Mouse (Mus musculus) E14TG2a.4 (cell line): ENCODE data around the gene Fdxr.

ENCODE experiments used
- H3K27me3 ChIP-seq: 2 replicates; pipeline ENCODE4 v1.6.1; 2014; ENCODE audit warnings: low read length, control low read depth; ENCODE audit not compliant: insufficient read depth
- H3K36me3 ChIP-seq: 2 replicates; pipeline ENCODE4 v1.6.1; 2014; ENCODE audit warnings: low read length, control low read depth; ENCODE audit not compliant: insufficient read depth
- H3K4me1 ChIP-seq: replicated peaks from 2 replicates; pipeline ENCODE4 v1.6.1; 2014; ENCODE audit warnings: low read depth, low read length, control low read depth
- H3K4me3 ChIP-seq: replicated peaks from 2 replicates; pipeline ENCODE4 v1.5.1; 2014; ENCODE audit warnings: mild to moderate bottlenecking, low read length
- H3K9me3 ChIP-seq: 2 replicates; pipeline ENCODE4 v1.6.1; 2014; ENCODE audit warnings: low read length, control low read depth
- CTCF ChIP-seq: conservative IDR thresholded peaks from 2 replicates; pipeline ENCODE4 v1.5.1; 2014; ENCODE audit warnings: low read length
- NANOG ChIP-seq: IDR thresholded peaks from 2 replicates; pipeline ENCODE4 v1.6.1; 2014; ENCODE audit warnings: borderline replicate concordance, low read length, mixed read lengths
- POU5F1 ChIP-seq: IDR thresholded peaks from 2 replicates; pipeline ENCODE4 v1.6.1; 2014; ENCODE audit warnings: low read length, borderline replicate concordance

Fdxr gene

GRCm38 (mm10) chr11:115232889-115233288 is 44.0 kb downstream of the Fdxr start:
- Histone ChIP-seq H3K9me3 (no peaks in the 10 kb centered on the region), H3K4me3 (no peak overlapping the region)

GRCm38 (mm10) chr11:115231924-115232323 is 44.9 kb downstream of the Fdxr start:
- H3K4me1 ChIP-seq: peaks cover 79% of the 10 kb centered on the region
- 0 out of 2 replicates have a peak overlapping the region, but pooled peaks have one; percentile 17 for H3K4me3 ChIP-seq
- TF ChIP-seq NANOG (no peak), CTCF (no peak), POU5F1 (no peak)
- 0 out of 2 replicates have a peak, but pooled peaks cover 3% of the 10 kb centered on the region for H3K27me3 ChIP-seq
- H3K36me3 ChIP-seq: peaks cover 8% of the 10 kb centered on the region; the same call in 1 of the 2 replicates
- no peaks in the 10 kb centered on the region for H3K9me3 ChIP-seq

More at GRCm38 (mm10) chr11:115232889-115233288, 44.0 kb downstream of the Fdxr start:
- H3K36me3 ChIP-seq: peaks cover 13% of the 10 kb centered on the region; the same call in 1 of the 2 replicates
- H3K4me1 ChIP-seq: peaks cover 78% of the 10 kb centered on the region
- 0 out of 2 replicates have a peak, but pooled peaks cover 3% of the 10 kb centered on the region for H3K27me3 ChIP-seq
- TF ChIP-seq NANOG (no peak), CTCF (no peak), POU5F1 (no peak)

GRCm38 (mm10) chr11:115231168-115231915 is 45.5 kb downstream of the Fdxr start:
- H3K4me1 ChIP-seq: peaks cover 79% of the 10 kb centered on the region

GRCm38 (mm10) chr11:115229021-115229930 is 47.6 kb downstream of the Fdxr start:
- no peak for TF ChIP-seq CTCF
- no peak for TF ChIP-seq NANOG
- no peak for TF ChIP-seq POU5F1
- Histone ChIP-seq H3K9me3 (no peaks in the 10 kb centered on the region), H3K27me3 (0 out of 2 replicates have a peak, but pooled peaks cover 3% of the 10 kb centered on the region), H3K36me3 (peaks cover 5% of the 10 kb centered on the region; the same call in 1 of the 2 replicates), H3K4me3 (no peak overlapping the region), H3K4me1 (peaks cover 77% of the 10 kb centered on the region)

More at GRCm38 (mm10) chr11:115231168-115231915, 45.5 kb downstream of the Fdxr start:
- Histone ChIP-seq H3K4me3 (0 out of 2 replicates have a peak overlapping the region, but pooled peaks have one; percentile 17), H3K36me3 (peaks cover 5% of the 10 kb centered on the region; the same call in 1 of the 2 replicates), H3K9me3 (no peaks in the 10 kb centered on the region), H3K27me3 (0 out of 2 replicates have a peak, but pooled peaks cover 3% of the 10 kb centered on the region)
- TF ChIP-seq NANOG (no peak), POU5F1 (no peak), CTCF (no peak)

GRCm38 (mm10) chr11:115228430-115228829 is 48.4 kb downstream of the Fdxr start:
- Histone ChIP-seq H3K27me3 (0 out of 2 replicates have a peak, but pooled peaks cover 3% of the 10 kb centered on the region), H3K4me1 (peaks cover 69% of the 10 kb centered on the region), H3K4me3 (no peak overlapping the region), H3K36me3 (peaks cover 5% of the 10 kb centered on the region; the same call in 1 of the 2 replicates), H3K9me3 (no peaks in the 10 kb centered on the region)
- TF ChIP-seq CTCF (no peak), NANOG (no peak), POU5F1 (no peak)

GRCm38 (mm10) chr11:115227640-115228039 is 49.2 kb downstream of the Fdxr start:
- no peak for TF ChIP-seq NANOG
- Histone ChIP-seq H3K36me3 (peaks cover 2% of the 10 kb centered on the region; the same call in 1 of the 2 replicates), H3K27me3 (no peaks in the 10 kb centered on the region)

GRCm38 (mm10) chr11:115226811-115227491 is 49.9 kb downstream of the Fdxr start:
- H3K4me1 ChIP-seq: peaks cover 65% of the 10 kb centered on the region
- H3K4me3 ChIP-seq: 0 out of 2 replicates have a peak overlapping the region, but pooled peaks have one; percentile 4
- TF ChIP-seq CTCF: no peak
- TF ChIP-seq NANOG: no peak
- TF ChIP-seq POU5F1: no peak
- no peaks in the 10 kb centered on the region for H3K27me3 ChIP-seq
- H3K36me3 ChIP-seq: no peaks in the 10 kb centered on the region
- no peaks in the 10 kb centered on the region for H3K9me3 ChIP-seq

More at GRCm38 (mm10) chr11:115227640-115228039, 49.2 kb downstream of the Fdxr start:
- H3K9me3 ChIP-seq: no peaks in the 10 kb centered on the region
- peaks cover 66% of the 10 kb centered on the region for H3K4me1 ChIP-seq
- no peak overlapping the region for H3K4me3 ChIP-seq

GRCm38 (mm10) chr11:115225301-115225700 is 51.5 kb downstream of the Fdxr start:
- H3K9me3 ChIP-seq: peaks cover 4% of the 10 kb centered on the region; the same call in 1 of the 2 replicates
- no peak for TF ChIP-seq POU5F1
- TF ChIP-seq NANOG: no peak
- TF ChIP-seq CTCF: no peak
- H3K4me3 ChIP-seq: no peak overlapping the region
- H3K4me1 ChIP-seq: peaks cover 52% of the 10 kb centered on the region
- peaks cover 6% of the 10 kb centered on the region; the same call in 1 of the 2 replicates for H3K36me3 ChIP-seq
- no peaks in the 10 kb centered on the region for H3K27me3 ChIP-seq
